Mouse (Mus musculus) thymus, adult 2 months (tissue): Measurements from ENCODE around the gene Alkbh5. TPM values are rescaled to one million over a fixed set of nuclear protein-coding genes. Genes with fewer than 3 reads are reported as not detected.

ENCODE experiments used
- polyA plus RNA-seq: library from polyadenylated mRNA; depleted of rRNA; stranded (reverse); fragments of >200 nt; gene quantifications from 2 replicates; pipeline ENCODE4 v1.2.3, GENCODE M21; 2012; rRNA removed

Alkbh5 gene
- polyA plus RNA-seq, 1 experiment: 29.0 TPM

Other genes starting within 250 kb of the Alkbh5 start
- 85.1 and 99.5 TPM in 2 replicates for gene Tom1l2, start 183.5 kb upstream of the Alkbh5 start, polyA plus RNA-seq
- 2.8 and 5.2 TPM in 2 replicates for gene Drc3, start 183.1 kb upstream of the Alkbh5 start, polyA plus RNA-seq
- gene Gid4, start 119.2 kb upstream of the Alkbh5 start, polyA plus RNA-seq: 20.3 and 24.4 TPM in 2 replicates
- gene Atpaf2, start 117.9 kb upstream of the Alkbh5 start, polyA plus RNA-seq: 42.9 and 46.9 TPM in 2 replicates
- 59.9 and 60.7 TPM in 2 replicates for gene Drg2, start 81.8 kb upstream of the Alkbh5 start, polyA plus RNA-seq
- 0.17 and 0.20 TPM in 2 replicates for gene Myo15, start 67.0 kb upstream of the Alkbh5 start, polyA plus RNA-seq
- gene Llgl1, start 163.3 kb downstream of the Alkbh5 start, polyA plus RNA-seq: 143 and 154 TPM in 2 replicates
- gene Flii, start 190.9 kb downstream of the Alkbh5 start, polyA plus RNA-seq: 254 and 271 TPM in 2 replicates
- 26.1 and 26.6 TPM in 2 replicates for gene Mief2, start 192.0 kb downstream of the Alkbh5 start, polyA plus RNA-seq
- 17.9 and 19.4 TPM in 2 replicates for gene Top3a, start 241.0 kb downstream of the Alkbh5 start, polyA plus RNA-seq
- 25.5 and 26.4 TPM in 2 replicates for gene Smcr8, start 241.1 kb downstream of the Alkbh5 start, polyA plus RNA-seq